Mouse (Mus musculus): ENCODE results near the gene Hba-a1.

- TF ChIP-seq CTCF (IDR thresholded peaks at IDR 0.05; ENCODE audit: low read depth) (no peak), EP300 (optimal IDR thresholded peaks at IDR 0.05) (no peak)
Measured at GRCm38 (mm10) chr11:32256566-32256965, 26.7 kb upstream of the Hba-a1 start.

Measured in stomach, postnatal 0 days (tissue).